Mouse (Mus musculus): ENCODE measurements around the gene Mecom. TPM values are rescaled to one million over a fixed set of nuclear protein-coding genes. Genes with fewer than 3 reads are reported as not detected.
A peak's percentile ranks its signal among the peaks of the same experiment; 100 is the strongest.
"Not testable (repeated sequence)": the region's sequence is repeated elsewhere in the genome, so short reads cannot be mapped to it uniquely, and the experiment has no call there.

Gene Mecom
- polyA plus RNA-seq, 1 experiment from 2014 or later, result 33.2 TPM

GRCm38 (mm10) chr3:30227964-30228670 is 319.7 kb downstream of the Mecom start:
- no peaks in the 10 kb centered on the region for H3K36me3 ChIP-seq
- H3K4me3 ChIP-seq, result no peak overlapping the region
- H3K4me2 ChIP-seq (replicated peaks), result no peak overlapping the region
- no peaks in the 10 kb centered on the region for H3K9me3 ChIP-seq
- no peak for ATAC-seq (ENCODE audit: low FRiP score, low read depth)
- H3K4me1 ChIP-seq, result peaks cover 28% of the 10 kb centered on the region
- H3K27me3 ChIP-seq, result peaks cover 17% of the 10 kb centered on the region
- WGBS, result 44% methylated on average over 12 of the region's 12 CpGs
- H3K27ac ChIP-seq (replicated peaks), result no peak overlapping the region
- no peak overlapping the region for H3K9ac ChIP-seq (replicated peaks)

DNA sequence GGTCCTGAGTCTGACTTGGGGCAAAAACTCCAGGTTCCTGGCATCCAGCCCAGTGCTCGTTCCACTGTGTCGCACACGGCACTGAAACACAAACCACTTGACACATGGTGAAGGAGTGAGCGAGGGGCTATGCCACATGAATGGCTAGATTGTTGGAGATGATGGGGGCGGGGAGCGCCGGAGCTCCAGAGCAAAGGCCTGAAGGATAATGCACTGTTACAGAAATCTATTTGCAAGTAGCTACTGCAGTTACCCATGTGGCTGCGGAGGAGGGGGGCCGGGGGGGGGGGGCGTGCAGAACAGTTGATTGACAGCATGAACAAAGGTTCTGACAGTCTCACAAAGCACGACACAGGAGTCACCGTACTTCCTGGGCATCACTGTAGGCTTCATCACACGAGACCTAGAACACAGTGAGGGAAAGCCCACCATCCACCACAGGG is 320.9 kb downstream of the Mecom start:
- ATAC-seq (ENCODE audit: low FRiP score, low read depth), result peak; percentile 96
- no peaks in the 10 kb centered on the region for H3K36me3 ChIP-seq
- H3K9me3 ChIP-seq, result no peaks in the 10 kb centered on the region
- H3K4me3 ChIP-seq, result no peak overlapping the region
- H3K27ac ChIP-seq (replicated peaks), result no peak overlapping the region
- H3K27me3 ChIP-seq, result peaks cover 26% of the 10 kb centered on the region
- peaks cover 34% of the 10 kb centered on the region for H3K4me1 ChIP-seq
- H3K4me2 ChIP-seq (replicated peaks), result 0 out of 2 replicates have a peak overlapping the region, but pooled peaks have one; percentile 10
- H3K9ac ChIP-seq (replicated peaks), result no peak overlapping the region
- 33% methylated on average over 13 of the region's 13 CpGs for WGBS

GRCm38 (mm10) chr3:30225200-30225599 is 322.6 kb downstream of the Mecom start:
- ATAC-seq (ENCODE audit: low FRiP score, low read depth); H3K9ac ChIP-seq (replicated peaks); H3K27ac ChIP-seq (replicated peaks); H3K9me3 ChIP-seq; H3K4me2 ChIP-seq (replicated peaks); H3K4me3 ChIP-seq; H3K36me3 ChIP-seq: not testable (repeated sequence)
- peaks cover 30% of the 10 kb centered on the region for H3K27me3 ChIP-seq
- peaks cover 43% of the 10 kb centered on the region for H3K4me1 ChIP-seq
- WGBS, result 86% methylated on average over 6 of the region's 6 CpGs

DNA sequence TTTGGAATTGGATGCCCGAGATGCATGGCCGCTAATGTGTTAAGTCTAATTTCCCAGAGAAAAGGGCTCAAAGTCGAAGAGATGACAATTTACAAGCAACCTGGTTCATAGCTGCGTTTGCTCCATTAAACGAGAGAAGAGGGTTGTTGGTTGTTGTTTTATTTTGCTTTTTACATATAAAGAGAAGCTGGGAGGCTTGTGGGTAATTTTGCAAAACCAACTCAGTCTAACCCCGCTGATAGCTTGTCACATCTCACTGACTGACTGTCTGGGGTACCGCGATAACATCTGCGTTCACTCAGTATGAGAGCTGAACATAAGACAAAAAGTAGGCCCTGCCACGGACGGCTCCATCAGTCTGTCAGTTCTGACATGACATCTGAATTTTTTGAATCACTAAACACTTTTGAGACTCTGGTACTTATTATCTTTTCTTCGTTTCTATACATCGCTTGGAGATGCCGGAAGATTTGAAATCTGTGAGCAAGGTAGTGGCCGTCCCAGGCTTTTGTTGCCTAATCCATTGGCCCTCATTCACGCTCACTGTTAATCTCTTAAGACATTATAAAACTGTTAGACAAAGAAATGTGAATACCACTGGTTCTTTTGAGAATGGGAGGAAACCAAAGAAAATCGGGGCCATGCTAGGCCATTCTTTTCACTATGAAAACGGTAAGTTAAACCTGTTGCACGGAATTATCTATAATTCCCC is 327.0 kb downstream of the Mecom start:
- no peak overlapping the region for H3K4me3 ChIP-seq
- peak; percentile 77; the same call in 1 of the 2 replicates for ATAC-seq (ENCODE audit: low FRiP score, low read depth)
- peak overlapping the region; percentile 15; the same call in 1 of the 2 replicates for H3K27ac ChIP-seq (replicated peaks)
- peak overlapping the region; percentile 31 for H3K4me2 ChIP-seq (replicated peaks)
- peaks cover 33% of the 10 kb centered on the region for H3K4me1 ChIP-seq
- H3K36me3 ChIP-seq, result no peaks in the 10 kb centered on the region
- 10% methylated on average over 19 of the region's 19 CpGs for WGBS
- H3K9me3 ChIP-seq, result no peaks in the 10 kb centered on the region
- H3K9ac ChIP-seq (replicated peaks), result no peak overlapping the region
- H3K27me3 ChIP-seq, result peaks cover 48% of the 10 kb centered on the region

DNA sequence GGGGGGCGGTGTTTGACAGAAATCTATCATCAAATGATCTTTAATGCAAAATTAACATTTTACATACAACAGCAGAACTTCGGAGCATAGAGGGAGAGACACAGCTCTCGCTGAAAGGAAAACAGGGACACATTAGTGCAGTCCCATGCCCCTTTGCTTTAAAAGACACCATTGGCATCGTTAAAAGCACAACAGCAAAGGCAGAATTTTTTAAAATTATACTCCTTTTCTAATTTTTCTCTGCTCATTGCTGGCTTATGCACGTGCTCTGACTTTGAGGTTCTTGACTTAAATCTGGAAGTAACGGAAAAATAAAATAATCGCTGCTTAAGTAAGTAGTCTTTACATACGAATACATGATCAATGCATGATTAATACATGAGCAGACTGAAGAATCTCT is 327.9 kb downstream of the Mecom start:
- Histone ChIP-seq H3K4me1 (peaks cover 31% of the 10 kb centered on the region), H3K36me3 (no peaks in the 10 kb centered on the region), H3K27ac (replicated peaks) (peak overlapping the region; percentile 32; the same call in 1 of the 2 replicates), H3K27me3 (peaks cover 44% of the 10 kb centered on the region), H3K9me3 (no peaks in the 10 kb centered on the region), H3K4me2 (replicated peaks) (peak overlapping the region; percentile 54), H3K4me3 (peak overlapping the region; percentile 24), H3K9ac (replicated peaks) (no peak overlapping the region)
- 11% methylated on average over 8 of the region's 8 CpGs for WGBS
- ATAC-seq (ENCODE audit: low FRiP score, low read depth), result 0 out of 2 replicates have a peak, but pooled peaks have one; percentile 14

DNA sequence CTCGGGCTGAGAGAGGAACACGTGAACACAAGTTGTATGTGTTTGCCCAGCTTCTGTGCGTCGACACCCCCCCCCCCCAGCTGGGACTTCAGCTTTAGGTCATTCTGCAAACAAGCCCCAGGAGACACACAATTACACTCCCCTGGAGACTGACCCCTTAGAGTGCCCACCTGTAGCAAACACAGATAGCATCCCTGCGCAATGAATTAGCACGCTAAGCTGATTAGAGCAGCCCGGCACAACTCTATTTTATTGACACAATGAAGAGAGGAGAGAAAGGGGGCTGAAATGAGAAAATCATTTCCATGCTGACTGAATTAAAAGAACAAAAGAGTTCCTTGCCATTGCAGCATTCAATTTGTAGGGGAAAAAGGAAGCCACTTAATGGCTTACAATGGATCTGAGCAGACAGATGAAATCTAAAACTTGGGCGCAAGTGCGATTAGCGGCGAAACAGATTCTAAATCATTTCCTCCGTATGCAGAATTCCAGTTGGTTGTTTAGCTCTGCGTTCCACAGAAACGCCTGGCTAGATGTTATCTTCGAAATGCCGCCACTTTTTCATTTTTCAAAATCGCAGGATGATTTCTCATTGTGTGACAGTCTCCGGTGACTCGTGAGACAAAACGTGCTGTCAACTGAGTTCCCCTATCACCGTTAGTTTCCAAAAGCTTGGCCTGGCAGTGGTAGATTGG is 328.5 kb downstream of the Mecom start:
- 1% methylated on average over 21 of the region's 21 CpGs for WGBS
- ATAC-seq (ENCODE audit: low FRiP score, low read depth), result peak; percentile 79
- Histone ChIP-seq H3K27ac (replicated peaks) (peak overlapping the region; percentile 32; the same call in 1 of the 2 replicates), H3K36me3 (no peaks in the 10 kb centered on the region), H3K4me2 (replicated peaks) (peak overlapping the region; percentile 54), H3K4me1 (peaks cover 31% of the 10 kb centered on the region), H3K4me3 (peak overlapping the region; percentile 24), H3K9me3 (no peaks in the 10 kb centered on the region), H3K9ac (replicated peaks) (no peak overlapping the region), H3K27me3 (peaks cover 45% of the 10 kb centered on the region)

- WGBS, result 53% methylated on average over 4 of the region's 4 CpGs
- no peak overlapping the region for H3K9ac ChIP-seq (replicated peaks)
- no peak for ATAC-seq (ENCODE audit: low FRiP score, low read depth)
- H3K27ac ChIP-seq (replicated peaks), result no peak overlapping the region
- peaks cover 23% of the 10 kb centered on the region for H3K4me1 ChIP-seq
- no peak overlapping the region for H3K4me2 ChIP-seq (replicated peaks)
- no peak overlapping the region for H3K4me3 ChIP-seq
- no peaks in the 10 kb centered on the region for H3K9me3 ChIP-seq
- no peaks in the 10 kb centered on the region for H3K36me3 ChIP-seq
- H3K27me3 ChIP-seq, result peaks cover 40% of the 10 kb centered on the region
These were observed 333.2 kb downstream of the Mecom start for GRCm38 (mm10) chr3:30214607-30215006.

DNA sequence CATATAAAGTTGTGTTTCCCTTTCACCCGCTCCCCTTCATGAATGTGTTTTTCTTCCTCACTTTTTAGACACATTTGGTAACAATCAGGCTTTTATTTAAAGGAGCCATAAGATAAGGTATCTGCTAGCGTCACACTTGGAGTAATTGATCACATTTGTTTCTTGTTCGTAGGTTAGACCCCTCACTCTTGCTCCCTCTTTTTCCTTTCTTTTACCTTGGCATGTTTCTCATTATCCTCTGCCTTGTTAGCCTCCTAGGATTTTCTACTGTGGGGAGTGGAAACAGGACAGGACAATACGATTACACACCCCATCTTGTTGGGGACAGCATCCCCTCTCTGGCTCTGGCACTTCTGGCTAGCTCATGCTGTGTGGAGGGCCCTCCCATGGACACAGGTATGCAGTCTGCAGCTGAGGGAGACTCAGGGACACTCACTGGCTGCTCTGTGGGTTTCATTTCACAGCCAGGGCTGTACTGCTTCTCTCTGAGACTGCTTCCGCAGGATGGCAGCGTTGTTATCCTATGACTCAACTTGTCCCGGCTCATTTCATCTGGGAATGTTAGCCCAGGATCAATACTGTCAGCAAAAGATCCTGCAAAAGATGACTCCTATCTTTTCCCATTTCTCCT is 334.2 kb downstream of the Mecom start:
- no peak overlapping the region for H3K9ac ChIP-seq (replicated peaks)
- no peak for ATAC-seq (ENCODE audit: low FRiP score, low read depth)
- H3K36me3 ChIP-seq, result no peaks in the 10 kb centered on the region
- peaks cover 36% of the 10 kb centered on the region for H3K27me3 ChIP-seq
- H3K9me3 ChIP-seq, result no peaks in the 10 kb centered on the region; the same call in 1 of the 2 replicates
- no peak overlapping the region for H3K4me2 ChIP-seq (replicated peaks)
- H3K4me1 ChIP-seq, result peaks cover 13% of the 10 kb centered on the region
- no peak overlapping the region for H3K27ac ChIP-seq (replicated peaks)
- 31% methylated on average over 7 of the region's 7 CpGs for WGBS
- no peak overlapping the region for H3K4me3 ChIP-seq

GRCm38 (mm10) chr3:30212802-30213201 is 335.0 kb downstream of the Mecom start:
- H3K27me3 ChIP-seq, result peaks cover 33% of the 10 kb centered on the region
- H3K4me2 ChIP-seq (replicated peaks), result no peak overlapping the region
- no peak overlapping the region for H3K9ac ChIP-seq (replicated peaks)
- no peak overlapping the region for H3K27ac ChIP-seq (replicated peaks)
- H3K4me3 ChIP-seq, result no peak overlapping the region
- peaks cover 16% of the 10 kb centered on the region; the same call in 1 of the 2 replicates for H3K4me1 ChIP-seq
- H3K9me3 ChIP-seq, result no peaks in the 10 kb centered on the region; the same call in 1 of the 2 replicates
- WGBS, result 60% methylated on average over 3 of the region's 3 CpGs
- H3K36me3 ChIP-seq, result no peaks in the 10 kb centered on the region
- no peak for ATAC-seq (ENCODE audit: low FRiP score, low read depth)

DNA sequence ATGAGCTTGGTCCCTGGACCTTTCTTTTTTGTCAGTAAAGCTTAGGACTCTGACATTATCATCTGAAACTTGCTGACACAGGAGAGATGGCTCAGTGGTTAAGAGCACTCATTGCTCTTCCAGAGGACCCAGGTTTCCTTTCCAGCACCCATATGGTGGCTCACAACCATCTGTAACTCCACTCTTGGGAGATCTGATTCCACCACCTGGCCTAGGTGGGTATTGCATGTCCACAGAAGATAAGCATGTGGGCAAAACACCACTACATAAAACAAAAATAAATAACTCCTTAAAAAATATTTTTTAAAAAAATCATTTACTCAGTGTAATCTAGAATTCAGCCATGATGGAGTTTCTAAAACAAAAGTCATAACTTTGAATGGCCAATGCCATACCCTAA is 338.7 kb downstream of the Mecom start:
- no peak for ATAC-seq (ENCODE audit: low FRiP score, low read depth)
- Histone ChIP-seq H3K27ac (replicated peaks) (no peak overlapping the region), H3K9me3 (no peaks in the 10 kb centered on the region; the same call in 1 of the 2 replicates), H3K4me3 (no peak overlapping the region), H3K9ac (replicated peaks) (no peak overlapping the region), H3K27me3 (peaks cover 13% of the 10 kb centered on the region), H3K4me1 (peaks cover 16% of the 10 kb centered on the region; the same call in 1 of the 2 replicates), H3K4me2 (replicated peaks) (no peak overlapping the region), H3K36me3 (no peaks in the 10 kb centered on the region)

- peaks cover 7% of the 10 kb centered on the region for H3K27me3 ChIP-seq
- 0 out of 2 replicates have a peak overlapping the region, but pooled peaks have one; percentile 11 for H3K4me2 ChIP-seq (replicated peaks)
- peak overlapping the region; percentile 36; the same call in 1 of the 2 replicates for H3K27ac ChIP-seq (replicated peaks)
- H3K4me3 ChIP-seq, result no peak overlapping the region
- H3K9me3 ChIP-seq, result no peaks in the 10 kb centered on the region; the same call in 1 of the 2 replicates
- WGBS, result 40% methylated on average over 8 of the region's 8 CpGs
- peaks cover 5% of the 10 kb centered on the region; the same call in 1 of the 2 replicates for H3K4me1 ChIP-seq
- H3K9ac ChIP-seq (replicated peaks), result no peak overlapping the region
- ATAC-seq (ENCODE audit: low FRiP score, low read depth), result no peak
- H3K36me3 ChIP-seq, result no peaks in the 10 kb centered on the region
These were observed 339.9 kb downstream of the Mecom start for GRCm38 (mm10) chr3:30207886-30208285.
